Mouse (Mus musculus) layer of hippocampus, postnatal 14 days (tissue): ENCODE measurements around the gene Gfra1. TPM values are rescaled to one million over a fixed set of nuclear protein-coding genes. Genes with fewer than 3 reads are reported as not detected.

Experiments
- DNase-seq, 2 experiments: peaks; one replicate each; pipeline ENCODE4 v3.0.0; 2021 to 2022; ENCODE audit warnings: low spot score in 2 of 2, mixed read lengths in 1 of 2
- long read RNA-seq, 2 experiments: library from polyadenylated mRNA; stranded (forward); transcript quantifications; one replicate each; pipeline ENCODE4 v2.0.0; 2021
- total RNA-seq, 2 experiments: library from RNA; stranded (reverse); gene quantifications; 2 replicates each; pipeline ENCODE4 v1.2.3; 2021

Gfra1 gene
- total RNA-seq, result 10 to 100 TPM; 45.8 to 51.6 TPM
- long read RNA-seq, experiment 1, partial matches to known transcripts, result 4 of 9 reads
- long read RNA-seq, experiment 1, other reads (novel, unspliced or antisense), result 4 of 9 reads
- long read RNA-seq, experiment 2, partial matches to known transcripts, result 0 of 7 reads
- long read RNA-seq, experiment 2, other reads (novel, unspliced or antisense), result 7 of 7 reads

DNA sequence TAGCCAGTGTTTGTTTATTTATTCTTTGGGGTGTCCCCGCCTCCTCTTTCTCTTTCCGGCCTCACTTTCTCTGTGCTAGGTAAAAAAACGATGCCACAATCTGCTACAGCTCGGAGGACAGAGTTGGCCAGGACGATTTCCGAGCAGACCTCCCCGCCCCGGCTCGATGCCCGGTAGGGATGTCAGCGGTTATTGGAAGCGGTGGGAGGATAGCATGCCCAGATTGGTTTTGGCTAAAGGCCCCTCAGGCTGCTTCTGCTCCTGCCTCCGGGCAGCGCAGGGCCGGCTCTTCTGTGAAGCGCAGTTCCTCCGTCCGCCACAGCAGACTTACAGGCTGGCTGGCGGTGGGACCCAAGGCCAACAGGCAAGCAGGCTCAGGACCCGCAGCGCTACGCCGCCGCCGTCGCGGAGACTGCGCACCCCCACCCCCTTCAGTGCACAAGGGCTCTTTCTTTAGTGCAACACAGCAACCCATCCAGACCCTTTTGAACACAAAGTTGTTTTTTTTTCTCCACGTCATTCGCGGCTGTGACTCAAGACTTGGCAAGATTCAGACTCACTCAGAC lies at the start of gene Gfra1:
Gene Gfra1 (minus strand): TSS at position 414 of the 566 bp plus-strand sequence.
- DNase-seq, result peak in 1 of 2 experiments; percentile 77

DNA sequence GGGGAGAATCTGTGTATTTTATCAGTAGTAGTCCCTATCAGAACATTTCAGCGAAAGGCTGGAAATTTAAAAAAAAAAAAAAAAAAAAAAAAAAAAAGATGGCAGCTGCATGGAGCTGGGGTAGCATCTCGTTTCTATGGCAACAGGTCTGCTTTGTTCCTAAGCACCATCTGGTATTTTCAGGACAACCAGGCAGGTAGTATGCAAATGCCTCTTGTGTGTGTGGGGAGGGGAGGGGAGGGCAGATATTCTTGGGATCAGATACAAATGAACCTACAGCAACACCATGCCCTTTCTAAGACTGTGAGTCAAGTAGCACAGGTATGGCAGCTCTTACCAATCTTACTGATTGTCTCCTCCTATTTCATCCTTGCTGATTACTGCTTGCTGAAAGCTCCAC lies 44.3 kb upstream of the Gfra1 start:
- DNase-seq, result peak; percentile 7 to 40

DNA sequence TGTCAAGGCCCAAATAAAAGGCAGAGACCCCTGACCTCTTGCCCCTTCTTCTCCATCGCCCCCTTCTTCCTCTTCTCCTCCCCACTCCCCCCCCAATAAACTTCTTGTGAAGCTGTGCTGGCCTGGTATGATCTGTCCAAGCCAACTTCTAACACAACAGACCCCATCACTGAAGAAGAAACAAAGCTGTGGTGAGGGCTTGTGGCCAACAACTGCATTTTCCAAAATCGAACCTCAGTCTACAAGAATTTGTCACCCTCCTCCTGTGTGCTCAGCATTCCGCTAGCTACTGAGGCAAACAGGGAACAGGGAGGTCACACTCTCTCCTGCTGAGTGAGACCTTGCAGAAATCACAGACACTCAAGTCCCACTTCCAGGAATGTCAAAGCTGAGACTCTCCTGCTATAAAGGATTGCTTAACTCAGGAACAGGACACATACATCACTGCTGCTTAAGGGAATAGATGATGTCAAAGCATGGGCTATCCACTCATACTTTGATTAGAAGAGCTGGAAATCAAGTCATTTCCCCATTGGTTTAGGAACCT lies 43.8 kb upstream of the Gfra1 start:
- DNase-seq, result no peak

DNA sequence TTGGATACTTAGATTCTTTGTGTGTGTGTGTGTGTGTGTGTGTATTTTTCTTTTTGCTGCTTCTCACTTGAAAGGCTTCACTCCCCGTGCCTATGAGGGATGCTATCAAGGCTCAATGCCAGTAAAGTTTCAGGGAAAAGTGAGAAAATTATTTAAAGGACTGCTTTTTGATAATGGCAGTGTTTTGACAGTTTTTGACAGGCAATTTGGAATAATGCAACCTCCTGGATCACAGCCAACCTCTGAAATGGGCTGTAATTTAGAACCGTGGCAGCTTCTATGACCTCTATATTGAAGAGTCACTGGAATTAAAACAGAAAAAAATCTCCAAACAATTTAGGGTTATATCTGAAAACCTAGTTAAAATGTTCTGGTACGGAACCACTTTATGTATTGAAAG lies 41.4 kb upstream of the Gfra1 start:
- DNase-seq, result no peak

GRCm38 (mm10) chr19:58486686-58487085 lies 31.0 kb upstream of the Gfra1 start:
- DNase-seq, result no peak

DNA sequence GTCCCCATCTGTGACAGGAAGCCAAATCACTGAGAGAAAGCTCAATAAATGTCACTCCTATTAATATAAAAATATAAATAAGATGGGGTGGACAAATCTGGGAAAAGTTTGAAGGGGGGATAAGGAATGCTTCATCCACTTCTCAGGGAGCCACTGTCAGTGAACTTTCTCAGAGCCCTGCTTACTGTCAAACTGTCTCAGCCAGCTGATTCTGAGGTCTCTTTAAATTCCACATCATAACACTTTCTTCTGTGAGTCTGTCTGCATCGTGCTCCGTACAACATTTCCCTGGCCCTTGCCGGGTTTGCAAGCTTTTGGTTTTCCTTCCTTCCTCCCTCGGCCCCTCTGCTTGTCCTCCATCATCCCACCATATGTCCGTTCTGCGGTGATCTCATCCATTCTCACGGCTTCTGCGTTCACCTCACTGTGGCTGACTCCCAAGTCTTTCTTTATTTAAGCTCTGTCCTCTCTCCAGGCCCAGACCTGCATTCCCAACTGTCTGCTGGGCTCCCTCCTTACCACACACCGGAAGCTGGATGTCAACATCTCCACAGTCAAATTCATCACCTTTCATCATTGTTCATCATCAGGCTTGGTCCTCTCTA lies 26.8 kb upstream of the Gfra1 start:
- DNase-seq, result no peak

- no peak for DNase-seq
These were observed 18.5 kb upstream of the Gfra1 start for GRCm38 (mm10) chr19:58474251-58474650.

DNA sequence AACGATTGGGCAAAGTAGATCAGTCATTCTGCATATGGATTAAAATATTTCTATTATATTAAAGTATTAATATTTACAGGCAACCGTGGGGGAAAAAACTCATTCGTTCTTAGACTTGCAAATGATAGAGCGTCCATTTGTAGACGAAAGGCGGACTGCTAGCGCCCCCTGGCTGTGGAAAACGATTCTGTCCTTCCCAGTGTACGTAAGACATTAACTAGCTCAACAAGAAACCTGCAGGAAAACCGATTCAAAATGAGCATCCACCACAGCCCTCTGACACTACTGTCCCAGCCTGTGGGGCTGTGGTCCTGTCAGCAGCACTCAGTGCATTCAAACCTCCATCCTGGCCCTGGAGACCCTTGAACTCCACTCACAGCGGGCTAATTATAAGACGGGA lies 13.7 kb upstream of the Gfra1 start:
- peak; percentile 90 to 93 for DNase-seq

GRCm38 (mm10) chr19:58468331-58468730 lies 12.6 kb upstream of the Gfra1 start:
- DNase-seq, result no peak

DNA sequence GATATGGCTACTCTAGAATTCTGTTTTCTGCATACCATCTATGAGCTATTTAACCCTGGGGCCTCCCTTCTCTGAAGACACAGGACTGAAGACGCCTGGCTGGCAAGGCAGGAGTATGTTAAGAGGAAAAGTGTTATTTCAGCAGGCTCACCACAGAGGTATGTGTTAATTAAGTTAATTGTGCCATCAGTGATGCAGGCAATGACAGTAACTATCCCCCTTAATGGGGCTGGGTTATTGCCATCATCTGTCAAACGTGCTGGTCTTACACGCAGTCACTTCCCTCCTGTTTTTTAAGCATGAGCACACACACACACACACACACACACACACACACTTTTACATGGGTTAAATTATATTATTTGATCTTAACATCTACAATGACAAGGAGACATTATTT lies 8.0 kb upstream of the Gfra1 start:
- DNase-seq, result no peak

DNA sequence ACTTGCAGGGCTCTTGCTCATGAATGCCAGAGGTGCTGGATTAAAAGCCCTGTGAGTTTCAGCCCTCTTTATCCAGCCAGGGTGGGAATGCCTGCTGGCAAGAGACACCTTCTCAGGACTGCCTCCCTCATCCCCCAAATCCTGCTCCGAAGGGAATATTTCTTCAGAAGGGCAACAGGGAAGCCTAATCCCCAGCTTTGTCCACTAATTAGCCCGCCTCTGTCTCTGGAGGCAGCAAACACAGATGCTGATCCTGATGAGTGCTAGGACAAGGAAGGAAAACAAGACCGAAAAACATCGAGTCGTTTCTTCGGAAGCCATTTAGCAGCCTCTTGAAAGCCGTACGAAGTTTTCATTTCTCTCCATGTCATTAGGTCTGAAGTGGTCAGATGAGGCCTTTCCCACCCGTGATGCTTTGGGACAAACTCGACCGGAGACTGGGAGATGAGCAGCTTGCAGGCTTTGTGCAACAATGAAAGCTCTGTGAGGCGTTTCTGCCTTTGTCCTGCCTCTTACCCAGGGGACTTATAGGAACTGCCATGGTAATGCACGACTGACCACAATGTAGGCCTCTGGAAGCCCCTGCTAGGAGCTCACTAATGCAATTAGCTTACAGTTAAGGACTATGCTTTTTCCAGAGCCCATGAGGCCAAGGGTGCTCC lies 4.8 kb upstream of the Gfra1 start:
- DNase-seq, result no peak

- DNase-seq, result no peak
These were observed 867 bp upstream of the Gfra1 start for GRCm38 (mm10) chr19:58456491-58457061.

- DNase-seq, result peak; percentile 63 to 72
These were observed 631 bp downstream of the Gfra1 start for GRCm38 (mm10) chr19:58455061-58455495.

- DNase-seq, result peak; percentile 67
These were observed 1.2 kb downstream of the Gfra1 start for GRCm38 (mm10) chr19:58454261-58455060.

GRCm38 (mm10) chr19:58453581-58453980 lies 2.1 kb downstream of the Gfra1 start:
- DNase-seq, result peak in 1 of 2 experiments; percentile 12

- DNase-seq, result peak in 1 of 2 experiments; percentile 8
These were observed 2.7 kb downstream of the Gfra1 start for GRCm38 (mm10) chr19:58452941-58453551.

- no peak for DNase-seq
These were observed 3.4 kb downstream of the Gfra1 start for GRCm38 (mm10) chr19:58452178-58452819.

GRCm38 (mm10) chr19:58451323-58451722 lies 4.4 kb downstream of the Gfra1 start:
- DNase-seq, result no peak

- DNase-seq, result peak in 1 of 2 experiments; percentile 26
These were observed 5.0 kb downstream of the Gfra1 start for GRCm38 (mm10) chr19:58450716-58451115.
